Mouse (Mus musculus) left cerebral cortex, adult 8-10 months (tissue): ENCODE measurements at regions not wholly inside any gene's neighbourhood (a gene's known extent, or its start where the extent isn't known, plus 50 kb on each side); places are given as distances from the start of the nearest gene placed in this dataset.
A peak's percentile ranks its signal among the peaks of the same experiment; 100 is the strongest.

Source experiments
- DNase-seq, 2 experiments: peaks; one replicate each; pipeline ENCODE4 v3.0.0; 2022; ENCODE audit warnings: low spot score in 2 of 2

- DNase-seq: no peak
These were observed 502.0 kb downstream of the Sqor start for GRCm38 (mm10) chr2:123267036-123267435.

- no peak for DNase-seq
These were observed 510.1 kb downstream of the Sqor start for GRCm38 (mm10) chr2:123274866-123275735.

- no peak for DNase-seq
These were observed 510.8 kb downstream of the Sqor start for GRCm38 (mm10) chr2:123275736-123276330.

- DNase-seq: no peak
These were observed 546.7 kb downstream of the Sqor start for GRCm38 (mm10) chr2:123311554-123312276.

- peak; percentile 41 to 62 for DNase-seq
These were observed 547.2 kb downstream of the Sqor start for GRCm38 (mm10) chr2:123312277-123312617.

- no peak for DNase-seq
These were observed 555.5 kb downstream of the Sqor start for GRCm38 (mm10) chr2:123320448-123321097.

- peak in 1 of 2 experiments; percentile 26 for DNase-seq
These were observed 558.7 kb downstream of the Sqor start for GRCm38 (mm10) chr2:123323769-123324168.

GRCm38 (mm10) chr2:123324896-123325295 is 559.9 kb downstream of the Sqor start:
- DNase-seq: no peak

- DNase-seq: no peak
These were observed 584.7 kb downstream of the Sqor start for GRCm38 (mm10) chr2:123349625-123350346.

GRCm38 (mm10) chr2:123364204-123364603 is 599.2 kb downstream of the Sqor start:
- peak in 1 of 2 experiments; percentile 13 for DNase-seq

- DNase-seq: peak in 1 of 2 experiments; percentile 32
These were observed 601.5 kb downstream of the Sqor start for GRCm38 (mm10) chr2:123366571-123366970.

- no peak for DNase-seq
These were observed 620.8 kb downstream of the Sqor start for GRCm38 (mm10) chr2:123385622-123386418.

- DNase-seq: peak in 1 of 2 experiments; percentile 7
These were observed 622.0 kb downstream of the Sqor start for GRCm38 (mm10) chr2:123386773-123387604.

- DNase-seq: no peak
These were observed 625.9 kb downstream of the Sqor start for GRCm38 (mm10) chr2:123390981-123391380.

GRCm38 (mm10) chr2:123394296-123394695 is 629.3 kb downstream of the Sqor start:
- DNase-seq: no peak

- DNase-seq: no peak
These were observed 632.5 kb downstream of the Sqor start for GRCm38 (mm10) chr2:123397551-123397950.

- DNase-seq: no peak
These were observed 636.0 kb downstream of the Sqor start for GRCm38 (mm10) chr2:123401064-123401463.

GRCm38 (mm10) chr2:123409075-123409474 is 644.0 kb downstream of the Sqor start:
- no peak for DNase-seq

GRCm38 (mm10) chr2:123458034-123458677 is 631.6 kb upstream of the Sema6d start:
- no peak for DNase-seq
